Mouse (Mus musculus) adrenal gland, postnatal 36 days (tissue): ENCODE measurements around the gene Pdzd2. TPM values are rescaled to one million over a fixed set of nuclear protein-coding genes. Genes with fewer than 3 reads are reported as not detected.

Experiments used
- DNase-seq, 2 experiments: peaks; one replicate each; pipeline ENCODE4 v3.0.0; 2021; ENCODE audit warnings: mixed read lengths in 1 of 2
- total RNA-seq, 2 experiments: library from RNA; stranded (reverse); gene quantifications; 2 replicates each; pipeline ENCODE4 v1.2.3; 2021

The Pdzd2 gene
- total RNA-seq, 2 experiments from 2014 or later: 11.1 to 15.9 TPM

- peak in 1 of 2 experiments; percentile 37 for DNase-seq
These were observed 71.8 kb downstream of the Pdzd2 start for GRCm38 (mm10) chr15:12667760-12668520.

GRCm38 (mm10) chr15:12665946-12666345 lies 73.8 kb downstream of the Pdzd2 start:
- no peak for DNase-seq

GRCm38 (mm10) chr15:12663351-12663750 lies 76.4 kb downstream of the Pdzd2 start:
- no peak for DNase-seq

GRCm38 (mm10) chr15:12660320-12660719 lies 79.4 kb downstream of the Pdzd2 start:
- no peak for DNase-seq

- DNase-seq: no peak
These were observed 83.6 kb downstream of the Pdzd2 start for GRCm38 (mm10) chr15:12655959-12656662.

GRCm38 (mm10) chr15:12655316-12655715 lies 84.4 kb downstream of the Pdzd2 start:
- no peak for DNase-seq

GRCm38 (mm10) chr15:12652336-12653031 lies 87.2 kb downstream of the Pdzd2 start:
- DNase-seq: no peak

- DNase-seq: no peak
These were observed 89.5 kb downstream of the Pdzd2 start for GRCm38 (mm10) chr15:12650236-12650635.

- DNase-seq: no peak
These were observed 90.0 kb downstream of the Pdzd2 start for GRCm38 (mm10) chr15:12649674-12650073.

GRCm38 (mm10) chr15:12649131-12649530 lies 90.6 kb downstream of the Pdzd2 start:
- DNase-seq: no peak

GRCm38 (mm10) chr15:12640755-12641154 lies 99.0 kb downstream of the Pdzd2 start:
- no peak for DNase-seq

GRCm38 (mm10) chr15:12639776-12640175 lies 99.9 kb downstream of the Pdzd2 start:
- no peak for DNase-seq

- no peak for DNase-seq
These were observed 100.5 kb downstream of the Pdzd2 start for GRCm38 (mm10) chr15:12639181-12639580.

- no peak for DNase-seq
These were observed 101.2 kb downstream of the Pdzd2 start for GRCm38 (mm10) chr15:12638370-12639030.

- no peak for DNase-seq
These were observed 102.2 kb downstream of the Pdzd2 start for GRCm38 (mm10) chr15:12637511-12637910.

GRCm38 (mm10) chr15:12636386-12636785 lies 103.3 kb downstream of the Pdzd2 start:
- DNase-seq: no peak

- DNase-seq: no peak
These were observed 104.8 kb downstream of the Pdzd2 start for GRCm38 (mm10) chr15:12634921-12635320.

GRCm38 (mm10) chr15:12629164-12629563 lies 110.6 kb downstream of the Pdzd2 start:
- no peak for DNase-seq

- DNase-seq: no peak
These were observed 111.3 kb downstream of the Pdzd2 start for GRCm38 (mm10) chr15:12628451-12628850.

- no peak for DNase-seq
These were observed 112.8 kb downstream of the Pdzd2 start for GRCm38 (mm10) chr15:12626930-12627329.

- DNase-seq: no peak
These were observed 113.6 kb downstream of the Pdzd2 start for GRCm38 (mm10) chr15:12626166-12626565.

- no peak for DNase-seq
These were observed 114.2 kb downstream of the Pdzd2 start for GRCm38 (mm10) chr15:12625524-12625923.
